Mouse (Mus musculus) megakaryocyte-erythroid progenitor cell, adult 5-6 weeks (primary cell): ENCODE data around the gene Hba-x. TPM values are rescaled to one million over a fixed set of nuclear protein-coding genes. Genes with fewer than 3 reads are reported as not detected.

ENCODE experiments used
- ATAC-seq: replicated peaks from 2 replicates; pipeline ENCODE4 v1.8.0; 2016; ENCODE audit warnings: mild to moderate bottlenecking, inconsistent platforms; ENCODE audit not compliant: severe bottlenecking, poor library complexity, low FRiP score, low TSS enrichment
- total RNA-seq, 2 experiments: library from RNA; stranded (forward) in 1 of 2; stranded (reverse) in 1 of 2; fragments of 200-1000, 215-1000 nt in 1 of 2; fragments of >200 nt in 1 of 2; fragmentation: Nextera tagmentation in 1 of 2; gene quantifications; 2 replicates each; pipeline ENCODE4 v1.2.3; 2014 to 2017

The Hba-x gene
- total RNA-seq (2014; fragmentation: Nextera tagmentation), result not detected in 2 replicates
- not detected in 2 replicates for total RNA-seq (2017)

- no peak for ATAC-seq
Measured at GRCm38 (mm10) chr11:32276347-32276746, at the start of gene Hba-x. Gene Hba-x, plus strand, starts transcription at chr11:32276400.

- no peak for ATAC-seq
Measured at GRCm38 (mm10) chr11:32227041-32227440, 49.2 kb upstream of the Hba-x start.

- ATAC-seq, result no peak
Measured at GRCm38 (mm10) chr11:32227555-32227954, 48.6 kb upstream of the Hba-x start.

DNA sequence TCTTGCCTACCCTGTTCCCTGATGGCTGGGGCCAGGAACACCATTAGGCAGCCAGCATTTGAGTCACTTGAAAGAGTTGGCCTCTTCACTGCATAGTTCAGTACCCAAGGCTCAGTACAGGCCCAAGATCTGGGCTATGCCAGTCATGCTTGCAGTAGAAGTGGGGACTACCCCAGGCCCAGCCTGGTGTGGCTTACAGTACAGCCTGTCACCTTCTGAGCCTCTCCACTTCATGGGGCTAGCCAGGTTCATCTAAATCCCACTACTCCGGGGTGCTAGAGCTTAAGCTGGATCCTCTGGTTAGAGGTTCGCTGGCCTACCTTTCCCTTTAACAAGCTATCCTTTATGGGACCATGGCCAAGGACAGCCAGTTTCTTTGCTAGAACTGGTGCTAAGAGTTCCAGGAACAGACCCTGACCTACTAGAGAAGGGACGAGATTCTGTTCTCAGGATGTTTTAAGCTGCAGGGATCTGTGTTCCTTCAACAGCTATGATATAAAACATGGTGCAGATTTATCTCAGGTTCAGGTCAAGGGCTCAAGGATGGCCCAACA, 47.8 kb upstream of the Hba-x start:
- ATAC-seq, result no peak

DNA sequence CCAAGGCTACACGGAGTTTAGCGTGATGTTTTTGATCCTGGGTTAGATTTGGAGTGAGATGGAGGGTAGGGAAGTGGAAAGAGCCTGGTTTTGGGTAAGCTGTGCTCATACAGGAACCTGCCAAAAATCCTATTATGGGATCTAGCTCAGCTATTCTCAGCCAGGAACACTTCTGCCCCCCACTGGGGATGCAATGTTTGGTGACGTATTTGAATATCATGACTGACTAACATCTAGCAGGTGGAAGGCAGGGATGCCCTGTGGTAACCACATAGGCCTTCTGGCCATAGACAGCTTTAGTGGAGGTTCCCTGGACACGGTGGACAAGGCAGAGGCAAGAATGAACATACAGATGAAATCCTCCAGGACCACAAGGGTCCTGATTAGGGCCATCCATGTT, 46.0 kb upstream of the Hba-x start:
- no peak for ATAC-seq

GRCm38 (mm10) chr11:32231125-32231524, 45.1 kb upstream of the Hba-x start:
- no peak for ATAC-seq

GRCm38 (mm10) chr11:32232848-32233247, 43.4 kb upstream of the Hba-x start:
- no peak for ATAC-seq

- ATAC-seq, result no peak
Measured at GRCm38 (mm10) chr11:32233895-32234294, 42.3 kb upstream of the Hba-x start.

- ATAC-seq, result no peak
Measured at GRCm38 (mm10) chr11:32234816-32235485, 41.2 kb upstream of the Hba-x start.

DNA sequence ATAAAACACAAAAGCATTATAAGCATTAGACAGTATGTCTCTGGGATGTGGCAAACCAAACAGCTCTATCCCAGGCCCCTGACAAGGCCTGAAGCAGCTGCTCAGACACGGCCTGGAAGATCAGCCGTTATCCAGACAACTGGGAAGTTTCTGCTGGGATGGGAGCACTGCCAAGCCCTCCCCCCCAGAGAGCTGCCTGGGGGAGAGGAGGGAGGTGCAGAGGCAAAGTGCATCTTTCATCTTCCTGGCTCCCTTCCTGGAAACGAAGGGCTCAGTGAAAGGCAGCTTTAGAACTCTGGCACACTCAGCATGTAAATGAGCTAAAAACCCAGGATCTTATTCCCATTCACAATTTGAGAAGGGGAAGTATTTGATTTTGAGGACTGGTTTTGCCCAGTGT, 40.6 kb upstream of the Hba-x start:
- ATAC-seq, result no peak

GRCm38 (mm10) chr11:32236132-32236531, 40.1 kb upstream of the Hba-x start:
- ATAC-seq, result no peak

DNA sequence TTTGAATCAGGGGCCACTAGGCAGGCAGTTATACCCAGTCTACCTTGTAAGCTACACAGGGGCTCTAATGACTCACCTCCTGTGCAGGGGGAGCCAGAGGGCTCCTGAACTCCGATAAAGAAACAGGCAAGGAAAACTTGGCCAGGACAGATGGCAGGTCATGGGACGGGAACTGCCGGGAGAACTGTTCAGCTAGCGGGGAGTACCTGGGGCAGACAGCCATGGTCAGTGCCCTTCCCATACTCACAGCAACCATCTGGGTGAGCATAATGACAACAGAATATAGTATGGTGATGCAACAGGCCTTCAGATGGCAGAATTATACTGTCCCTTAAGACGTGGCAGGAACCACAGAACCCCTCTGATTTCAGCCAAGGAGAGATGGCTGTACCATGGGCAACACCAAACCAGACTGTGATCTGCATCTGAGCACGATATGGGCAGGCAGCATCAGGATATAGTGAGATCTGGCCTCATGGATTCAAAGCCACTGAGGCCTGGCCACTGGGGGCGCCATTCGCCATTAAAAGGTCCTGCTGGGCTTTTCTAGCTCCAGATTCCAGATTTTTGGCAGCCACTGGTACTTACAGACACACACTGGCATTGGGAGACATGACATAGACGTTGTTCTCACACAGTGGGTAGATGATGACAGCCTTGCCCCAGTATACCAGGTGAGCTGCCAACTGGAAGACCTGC, 39.3 kb upstream of the Hba-x start:
- peak; percentile 48 for ATAC-seq

- ATAC-seq, result no peak
Measured at GRCm38 (mm10) chr11:32237411-32237795, 38.8 kb upstream of the Hba-x start.

DNA sequence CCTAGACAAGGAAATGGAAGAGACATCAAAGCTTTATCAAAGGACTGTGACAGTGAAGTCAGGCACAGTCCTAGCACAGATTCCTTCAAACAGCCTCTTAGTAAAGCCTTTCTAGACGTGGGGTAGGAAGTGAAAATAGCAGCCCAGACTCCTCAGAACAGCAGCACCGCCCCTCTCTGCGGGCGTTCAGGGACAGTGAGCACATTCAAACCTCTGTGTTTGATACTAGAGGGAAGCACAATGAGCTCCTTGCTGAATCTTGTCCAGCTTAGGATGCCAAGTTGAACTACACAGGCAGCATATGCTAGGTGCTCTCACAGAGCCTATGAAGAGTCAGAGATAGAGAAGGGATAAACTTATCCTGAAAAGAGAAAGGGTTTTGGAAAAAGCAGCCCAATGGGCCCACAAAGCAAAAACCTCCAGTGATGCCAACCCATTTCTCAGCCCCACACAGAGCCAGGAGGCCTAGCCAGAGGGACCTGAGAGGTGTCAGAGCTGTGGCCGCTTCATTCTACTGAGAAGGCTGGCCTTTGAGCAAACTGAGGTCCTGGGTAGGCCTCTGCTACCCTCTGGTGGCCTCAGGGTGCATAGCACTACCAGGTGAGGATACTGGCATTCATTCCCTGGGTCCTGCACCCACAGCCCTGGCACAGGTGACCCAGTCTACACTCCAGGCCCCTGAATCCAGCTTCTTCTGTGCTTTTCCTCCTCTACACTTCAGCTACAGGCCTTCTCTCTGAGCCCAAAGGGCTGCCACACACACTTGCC, 37.9 kb upstream of the Hba-x start:
- peak; percentile 82 for ATAC-seq

- ATAC-seq, result no peak
Measured at GRCm38 (mm10) chr11:32241391-32241790, 34.8 kb upstream of the Hba-x start.

GRCm38 (mm10) chr11:32242209-32242608, 34.0 kb upstream of the Hba-x start:
- ATAC-seq, result no peak

- no peak for ATAC-seq
Measured at GRCm38 (mm10) chr11:32243205-32243955, 32.8 kb upstream of the Hba-x start.

DNA sequence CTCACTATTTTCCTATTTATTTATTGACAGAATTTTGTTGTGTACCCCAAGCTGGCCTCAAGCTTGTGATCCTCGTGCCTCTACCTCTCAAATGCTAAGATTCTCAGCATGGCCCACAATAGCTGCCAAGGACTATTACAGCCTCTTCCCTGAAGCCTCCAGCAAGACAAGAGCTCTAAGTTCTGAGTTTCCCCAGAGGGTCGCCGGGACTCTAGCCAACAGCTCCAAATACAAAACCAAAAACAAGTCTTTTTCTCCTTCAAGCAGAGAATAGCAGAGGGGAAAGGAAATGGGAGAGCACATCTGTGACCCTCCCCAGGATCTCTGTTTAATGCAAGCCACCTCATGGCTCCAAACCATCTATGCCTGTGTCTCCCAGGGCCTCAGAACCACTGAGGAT, 32.1 kb upstream of the Hba-x start:
- ATAC-seq, result no peak

- no peak for ATAC-seq
Measured at GRCm38 (mm10) chr11:32244617-32245016, 31.6 kb upstream of the Hba-x start.
